Mouse (Mus musculus) liver, adult 2 months (tissue): ENCODE measurements around the gene Mb21d2. TPM values are rescaled to one million over a fixed set of nuclear protein-coding genes. Genes with fewer than 3 reads are reported as not detected.

Source experiments
- DNase-seq: peaks from one replicate; pipeline ENCODE4 v3.0.0-alpha.2; 2011; ENCODE audit warnings: low read depth, low spot score; ENCODE audit errors: extremely low read depth
- H3K27ac ChIP-seq: fragments of 200-500 bp; replicated peaks from 2 replicates; pipeline ENCODE4 v1.5.1; 2012; ENCODE audit warnings: low read depth, mild to moderate bottlenecking, control low read depth, inconsistent platforms, low read length; ENCODE audit not compliant: insufficient read depth
- H3K27me3 ChIP-seq: fragments of 200-500 bp; 2 replicates; pipeline ENCODE4 v1.6.1; 2012; ENCODE audit warnings: mild to moderate bottlenecking, moderate library complexity, low read length, inconsistent platforms; ENCODE audit not compliant: control insufficient read depth, insufficient read depth
- H3K36me3 ChIP-seq: fragments of 200-500 bp; 2 replicates; pipeline ENCODE4 v1.6.1; 2012; ENCODE audit warnings: low read length, inconsistent platforms; ENCODE audit not compliant: control insufficient read depth, insufficient read depth
- H3K4me1 ChIP-seq: fragments of 200-500 bp; 2 replicates; pipeline ENCODE4 v1.6.1; 2011; ENCODE audit warnings: low read length; ENCODE audit not compliant: control insufficient read depth, insufficient read depth
- H3K4me3 ChIP-seq: fragments of 200-500 bp; 2 replicates; pipeline ENCODE4 v1.5.1; 2011; ENCODE audit warnings: low read depth, mild to moderate bottlenecking, control low read depth, low read length, moderate library complexity; ENCODE audit not compliant: insufficient read depth
- H3K79me2 ChIP-seq: fragments of 200-500 bp; 2 replicates; pipeline ENCODE4 v1.6.1; 2012; ENCODE audit warnings: inconsistent platforms, mild to moderate bottlenecking, low read length, moderate library complexity; ENCODE audit not compliant: control insufficient read depth, insufficient read depth
- H3K9ac ChIP-seq: fragments of 200-500 bp; 2 replicates; pipeline ENCODE4 v1.6.1; 2012; ENCODE audit warnings: low read depth, mild to moderate bottlenecking, control low read depth, inconsistent platforms, low read length
- CTCF ChIP-seq: fragments of 200-500 bp; IDR thresholded peaks from 2 replicates; pipeline ENCODE4 v1.5.1; 2011; ENCODE audit warnings: low read depth, low read length, control low read depth
- POLR2A ChIP-seq: fragments of 200-500 bp; IDR thresholded peaks from 2 replicates; pipeline ENCODE4 v1.6.1; 2011; ENCODE audit warnings: low read length, control low read depth; ENCODE audit not compliant: insufficient read depth; ENCODE audit errors: extremely low read depth
- WGBS: fragments of 180-500 bp; shearing (Covaris S2); methylation state at CpG from one replicate; pipeline ENCODE4 v1.1.7; 2018; 5-methylcytosine and 5-hydroxymethylcytosine counted together
- polyA plus RNA-seq: library from polyadenylated mRNA; depleted of rRNA; stranded (reverse); fragments of >200 nt; gene quantifications from 2 replicates; pipeline ENCODE4 v1.2.3, GENCODE M21; 2012; rRNA removed
- total RNA-seq: library from RNA; depleted of rRNA; stranded (reverse); fragments of >200 nt; gene quantifications from 2 replicates; pipeline ENCODE4 v1.2.3, GENCODE M21; 2014; rRNA removed

Gene Mb21d2
- total RNA-seq (8.3 and 8.6 TPM in 2 replicates), polyA plus RNA-seq (14.1 and 14.7 TPM in 2 replicates)

DNA sequence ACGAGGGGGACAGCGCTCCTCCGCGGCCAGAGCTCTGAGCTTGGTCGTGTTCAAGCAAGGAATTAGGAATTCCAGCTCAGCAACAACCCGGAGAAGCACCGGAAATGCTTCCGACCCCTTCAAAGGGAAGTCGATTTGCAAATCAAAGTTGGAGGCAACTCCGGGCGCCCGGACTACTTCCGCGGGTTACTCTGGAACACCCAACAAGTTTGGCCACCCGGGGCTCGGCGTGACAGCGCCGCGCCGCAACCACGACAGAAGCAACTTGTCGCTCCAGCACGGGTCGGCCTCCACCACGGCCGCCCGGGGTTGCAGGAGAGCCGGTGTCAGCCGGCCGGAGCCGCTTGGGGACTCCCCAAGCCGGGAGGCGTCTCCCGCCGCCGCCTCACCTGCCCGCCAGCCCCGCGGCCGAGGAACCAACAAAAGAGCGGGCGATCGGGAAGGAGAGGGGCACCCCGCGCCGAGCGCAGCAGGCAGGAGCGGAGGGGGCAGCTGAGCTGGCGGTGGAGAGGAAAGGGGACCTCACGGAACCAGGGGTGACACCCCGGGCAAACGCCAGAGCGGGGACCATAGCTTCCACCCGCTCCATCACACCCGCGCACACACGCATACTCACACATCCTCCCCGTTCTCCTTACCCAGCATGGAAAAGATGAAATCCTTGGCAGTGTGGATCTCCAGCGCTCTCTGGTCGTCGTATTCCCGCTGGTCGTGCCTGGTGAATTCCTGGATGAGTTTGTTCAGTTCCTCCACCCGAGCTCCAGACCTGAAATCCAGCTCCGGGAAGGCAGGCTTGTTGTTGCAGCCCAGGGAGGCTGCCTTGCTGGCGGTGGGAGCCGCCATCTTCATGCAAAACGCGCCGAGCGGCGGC is at the start of gene Mb21d2:
Gene Mb21d2, minus strand, starts transcription at position 859 of the 871 bp plus-strand sequence.
- Histone ChIP-seq H3K9ac (peak within 1 kb of the TSS; percentile 92), H3K4me1 (peaks cover 10% of the 10 kb centered on the region), H3K36me3 (no peaks in the 10 kb centered on the region), H3K27ac (peak within 1 kb of the TSS; percentile 92), H3K4me3 (peak within 1 kb of the TSS; percentile 72), H3K27me3 (no peaks in the 10 kb centered on the region), H3K79me2 (peaks cover 16% of the 10 kb centered on the region)
- TF ChIP-seq CTCF (peak; percentile 32; the same call in 1 of the 2 replicates), POLR2A (0 out of 2 replicates have a peak, but pooled peaks have one; percentile 7)
- under 1% methylated on average over 72 of the region's 73 CpGs for WGBS
- peak; percentile 53 for DNase-seq

DNA sequence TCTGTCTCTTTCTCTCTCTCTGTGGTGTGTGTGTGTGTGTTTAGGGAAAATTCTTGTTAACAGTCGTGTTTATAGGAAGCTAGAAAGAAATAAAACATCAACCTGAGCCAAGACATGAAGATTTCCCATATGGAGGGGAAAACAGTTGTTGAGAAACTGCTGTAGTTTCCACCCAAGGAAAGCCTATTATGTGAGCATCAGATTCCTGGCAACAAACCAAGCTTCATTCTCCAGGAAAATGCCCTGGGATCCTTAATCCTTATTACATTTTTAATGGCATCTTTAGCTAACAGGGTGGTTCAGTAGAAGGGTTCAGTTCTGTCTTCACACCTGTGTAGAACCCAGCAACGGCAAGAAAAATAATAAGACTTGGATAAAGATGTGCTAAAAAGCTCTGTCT is 36.8 kb upstream of the Mb21d2 start:
- no peaks in the 10 kb centered on the region for H3K36me3 ChIP-seq
- no peak overlapping the region for H3K9ac ChIP-seq
- H3K27me3 ChIP-seq = no peaks in the 10 kb centered on the region
- WGBS = 77% methylated on average over 2 of the region's 2 CpGs
- H3K4me3 ChIP-seq = no peak overlapping the region
- TF ChIP-seq CTCF (no peak), POLR2A (no peak)
- DNase-seq = no peak
- H3K4me1 ChIP-seq = no peaks in the 10 kb centered on the region; the same call in 1 of the 2 replicates
- no peaks in the 10 kb centered on the region for H3K79me2 ChIP-seq
- no peak overlapping the region for H3K27ac ChIP-seq

DNA sequence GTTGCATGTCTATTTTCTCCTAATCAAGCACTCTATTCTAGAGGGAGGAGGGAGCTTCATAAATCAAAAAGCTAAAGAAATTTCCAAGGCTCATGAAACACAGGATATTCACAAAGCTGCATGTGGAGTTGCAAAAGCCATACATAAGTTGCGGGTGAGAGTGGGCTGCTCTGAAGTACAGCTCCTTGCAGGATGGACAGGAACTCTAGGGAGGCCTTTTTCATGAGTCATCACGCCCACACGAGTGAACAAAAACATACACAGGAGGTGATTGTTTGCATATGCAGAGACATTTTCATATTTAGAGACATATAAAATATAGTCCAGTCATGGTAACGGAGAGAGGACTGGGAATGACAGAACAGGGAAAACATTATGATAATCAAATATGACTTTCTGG is 34.6 kb upstream of the Mb21d2 start:
- H3K9ac ChIP-seq = no peak overlapping the region
- H3K79me2 ChIP-seq = no peaks in the 10 kb centered on the region
- no peaks in the 10 kb centered on the region for H3K36me3 ChIP-seq
- no peaks in the 10 kb centered on the region for H3K27me3 ChIP-seq
- 84% methylated on average over 4 of the region's 4 CpGs for WGBS
- TF ChIP-seq POLR2A = no peak
- no peak for TF ChIP-seq CTCF
- no peak for DNase-seq
- H3K4me3 ChIP-seq = no peak overlapping the region
- H3K4me1 ChIP-seq = no peaks in the 10 kb centered on the region
- no peak overlapping the region for H3K27ac ChIP-seq

DNA sequence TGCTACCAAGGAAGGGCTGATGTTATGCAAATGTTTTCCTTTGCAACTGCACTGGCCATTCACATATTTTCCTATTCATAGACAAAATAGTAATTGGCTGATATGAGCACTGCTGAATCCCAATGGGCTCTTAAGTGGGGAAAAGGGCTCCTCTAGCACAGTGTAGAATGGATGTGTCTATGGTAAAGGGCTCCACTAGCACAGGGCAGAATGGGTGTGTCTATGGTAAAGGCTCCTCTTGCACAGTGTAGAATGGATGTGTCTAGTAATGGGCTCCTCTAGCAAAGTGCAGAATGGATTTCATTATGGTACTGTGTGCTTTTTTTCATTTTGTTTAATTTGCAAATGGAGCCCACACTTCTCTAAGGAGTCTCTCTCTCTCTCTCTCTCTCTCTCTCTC is 33.5 kb upstream of the Mb21d2 start:
- no peak overlapping the region for H3K27ac ChIP-seq
- no peak overlapping the region for H3K4me3 ChIP-seq
- H3K27me3 ChIP-seq = no peaks in the 10 kb centered on the region
- no peaks in the 10 kb centered on the region for H3K79me2 ChIP-seq
- no peaks in the 10 kb centered on the region for H3K4me1 ChIP-seq
- H3K9ac ChIP-seq = no peak overlapping the region
- H3K36me3 ChIP-seq = no peaks in the 10 kb centered on the region
- no peak for DNase-seq
- TF ChIP-seq POLR2A (no peak), CTCF (no peak)

DNA sequence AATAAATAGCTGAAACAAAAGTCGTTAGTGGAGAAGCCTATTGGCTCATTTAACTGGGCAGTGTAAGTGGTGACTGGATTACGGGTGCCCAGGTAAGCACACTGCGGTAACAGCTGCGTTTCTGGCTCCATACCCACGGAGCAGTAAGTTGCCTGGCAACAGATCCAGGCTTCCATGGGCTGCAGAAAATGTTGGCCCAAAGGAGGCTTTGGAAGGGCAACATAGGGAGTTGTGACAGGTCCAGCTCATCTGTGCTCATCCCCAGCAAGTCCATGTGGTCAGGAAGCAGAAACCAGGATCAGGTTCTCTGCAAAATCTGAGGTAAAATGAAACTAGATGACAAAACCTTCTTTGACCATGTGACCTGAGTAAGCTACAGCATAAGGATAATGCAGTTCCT is 20.3 kb upstream of the Mb21d2 start:
- TF ChIP-seq POLR2A (no peak), CTCF (no peak)
- no peaks in the 10 kb centered on the region for H3K27me3 ChIP-seq
- 75% methylated on average over 5 of the region's 5 CpGs for WGBS

DNA sequence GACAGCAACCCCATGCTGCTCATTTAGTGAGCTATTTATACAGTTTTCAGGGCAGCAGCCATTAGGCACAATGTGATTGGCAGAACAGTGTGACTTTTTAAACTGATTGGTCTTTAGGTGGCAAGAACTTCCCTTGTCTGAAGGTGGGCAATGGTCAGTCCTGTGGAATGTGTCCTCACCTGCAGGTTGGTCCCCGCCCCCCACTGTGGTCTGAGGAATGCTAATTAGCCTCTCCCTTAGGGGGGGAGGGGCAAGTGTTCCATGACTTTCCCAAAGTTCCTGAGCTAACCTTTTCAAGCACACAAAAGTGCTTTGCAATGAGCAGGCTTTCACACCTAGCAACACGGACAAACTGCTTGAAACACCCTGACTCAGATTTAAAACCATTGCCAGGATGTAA is 13.8 kb upstream of the Mb21d2 start:
- DNase-seq = no peak
- 79% methylated on average over 2 of the region's 2 CpGs for WGBS
- Histone ChIP-seq H3K27me3 (no peaks in the 10 kb centered on the region), H3K79me2 (no peaks in the 10 kb centered on the region), H3K4me1 (no peaks in the 10 kb centered on the region), H3K9ac (no peak overlapping the region), H3K4me3 (no peak overlapping the region), H3K27ac (no peak overlapping the region), H3K36me3 (no peaks in the 10 kb centered on the region)
- no peak for TF ChIP-seq CTCF
- no peak for TF ChIP-seq POLR2A

More for the DNA sequence above, 20.3 kb upstream of the Mb21d2 start:
- Histone ChIP-seq H3K9ac (no peak overlapping the region), H3K79me2 (no peaks in the 10 kb centered on the region), H3K27ac (no peak overlapping the region), H3K4me1 (no peaks in the 10 kb centered on the region), H3K36me3 (no peaks in the 10 kb centered on the region), H3K4me3 (no peak overlapping the region)
- DNase-seq = no peak
